Mouse (Mus musculus): ENCODE measurements at regions not wholly inside any gene's neighbourhood (a gene's known extent, or its start where the extent isn't known, plus 50 kb on each side); places are given as distances from the start of the nearest gene placed in this dataset.

GRCm38 (mm10) chr11:85966207-85966606 lies 80.0 kb downstream of the Tbx4 start:
- TF ChIP-seq CTCF (IDR thresholded peaks at IDR 0.05; ENCODE audit: low read depth) (no peak), EP300 (optimal IDR thresholded peaks at IDR 0.05) (no peak)

All from stomach, postnatal 0 days (tissue).